Mouse (Mus musculus) left cerebral cortex, adult 18-20 months (tissue): ENCODE measurements around the gene Fam160a1. TPM values are rescaled to one million over a fixed set of nuclear protein-coding genes. Genes with fewer than 3 reads are reported as not detected.
A peak's percentile ranks its signal among the peaks of the same experiment; 100 is the strongest.

Experiments used
- DNase-seq, 2 experiments: peaks; one replicate each; pipeline ENCODE4 v3.0.0; 2021 to 2022; ENCODE audit warnings: low spot score in 2 of 2, mixed read lengths in 1 of 2
- total RNA-seq, 2 experiments: library from RNA; stranded (reverse); gene quantifications; 2 replicates each; pipeline ENCODE4 v1.2.3; 2021

Fam160a1 gene
- total RNA-seq, 2 experiments from 2014 or later = 3.4 to 3.7 TPM

GRCm38 (mm10) chr3:85749348-85749747, 67.7 kb downstream of the Fam160a1 start:
- DNase-seq = no peak

GRCm38 (mm10) chr3:85748863-85749262, 68.2 kb downstream of the Fam160a1 start:
- no peak for DNase-seq

DNA sequence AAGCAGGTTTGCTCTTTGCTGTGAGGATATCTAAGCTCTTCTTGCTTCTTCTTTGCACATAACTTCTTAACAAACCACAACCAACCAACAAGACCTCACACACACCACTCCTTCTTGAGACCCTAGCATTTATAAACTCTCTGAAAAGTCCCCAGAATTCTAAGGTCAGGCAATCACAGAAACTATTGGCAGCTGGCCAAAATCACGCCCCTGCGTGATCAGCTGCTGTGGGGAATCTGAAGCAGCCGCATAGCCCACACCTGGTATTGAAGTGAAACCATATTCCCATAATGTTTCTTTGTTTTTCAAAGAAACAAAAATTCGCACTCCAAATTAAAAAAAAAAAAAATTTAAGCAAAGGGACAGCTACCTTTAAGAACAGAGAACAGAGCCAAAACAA, 71.0 kb downstream of the Fam160a1 start:
- no peak for DNase-seq

DNA sequence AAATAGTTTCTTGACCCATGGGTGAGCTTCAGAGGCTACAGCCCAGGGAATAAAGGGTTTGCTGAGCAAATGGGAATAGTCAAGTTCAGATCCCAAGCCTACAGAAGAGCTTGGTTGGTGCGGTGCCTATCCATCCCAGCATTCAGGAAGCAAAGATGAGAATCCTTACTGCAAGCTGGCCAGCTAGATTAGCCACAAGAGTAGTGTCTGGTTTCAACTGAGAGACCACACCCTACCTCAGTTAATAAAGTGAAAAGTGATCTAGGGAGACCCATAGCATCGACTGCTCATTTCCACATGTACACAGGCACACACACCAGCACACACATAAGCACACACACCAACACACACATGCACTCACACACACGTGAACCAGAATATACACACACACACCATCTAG, 75.3 kb downstream of the Fam160a1 start:
- DNase-seq = no peak

DNA sequence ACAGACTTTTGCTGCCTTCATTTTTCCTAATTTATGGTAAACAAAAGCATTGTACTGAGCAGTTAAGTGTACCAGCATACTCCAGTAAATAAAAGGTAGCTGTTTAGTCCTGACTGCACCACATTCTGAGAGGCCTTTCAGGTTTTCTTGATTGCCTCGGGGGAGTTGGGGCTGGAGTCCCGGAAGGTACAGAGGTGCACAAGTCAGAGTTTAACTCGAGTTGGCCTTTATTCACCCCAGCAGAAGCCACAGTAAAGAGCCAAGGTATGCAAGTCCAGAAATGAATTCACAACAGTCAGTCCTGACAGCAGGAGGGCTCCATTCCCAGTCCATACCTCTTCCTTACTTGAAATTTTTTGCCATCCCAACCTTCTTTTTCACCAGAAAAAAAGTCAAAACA, 78.5 kb downstream of the Fam160a1 start:
- DNase-seq = no peak

DNA sequence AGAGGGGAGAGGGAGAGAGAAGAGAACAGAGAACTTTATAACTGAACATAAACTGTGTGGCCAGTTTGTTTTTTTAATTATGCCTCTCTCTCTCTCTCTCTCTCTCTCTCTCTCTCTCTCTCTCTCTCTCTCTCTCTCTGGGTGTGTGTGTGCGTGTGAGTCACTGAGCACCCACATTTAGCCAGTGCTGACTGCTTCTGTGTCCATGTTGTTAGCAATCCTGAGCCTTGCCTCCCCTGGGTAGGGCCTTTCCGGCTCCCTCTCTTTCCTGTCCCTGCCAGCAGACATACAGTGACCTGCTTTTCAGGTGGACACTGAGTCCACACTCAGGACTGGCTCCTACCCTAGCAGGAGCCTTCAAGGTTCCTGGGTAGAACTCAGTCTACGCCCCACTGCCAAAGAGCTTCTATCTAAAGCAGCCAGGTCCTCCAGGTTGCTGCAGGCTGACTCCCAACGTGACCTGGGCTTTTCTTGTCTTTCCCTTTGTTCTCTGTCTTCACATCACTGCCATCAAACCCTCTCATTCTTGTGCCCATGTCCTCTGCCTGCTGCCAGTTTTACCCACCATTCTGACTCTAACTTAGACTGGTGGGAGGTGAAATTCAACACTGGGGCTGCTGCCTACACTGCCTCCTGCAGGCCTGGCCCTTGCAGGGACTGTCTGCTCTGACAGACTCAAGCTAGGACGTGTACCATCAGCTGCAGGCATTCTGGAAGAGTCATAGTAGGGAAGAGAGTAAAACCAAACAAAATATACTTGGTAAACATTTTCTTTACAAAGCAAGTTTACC, 83.0 kb downstream of the Fam160a1 start:
- peak in 1 of 2 experiments; percentile 12 for DNase-seq

- no peak for DNase-seq
Measured at GRCm38 (mm10) chr3:85727171-85727570, 89.9 kb downstream of the Fam160a1 start.

- no peak for DNase-seq
Measured at GRCm38 (mm10) chr3:85725971-85726370, 91.1 kb downstream of the Fam160a1 start.

GRCm38 (mm10) chr3:85725110-85725509, 92.0 kb downstream of the Fam160a1 start:
- DNase-seq = no peak

DNA sequence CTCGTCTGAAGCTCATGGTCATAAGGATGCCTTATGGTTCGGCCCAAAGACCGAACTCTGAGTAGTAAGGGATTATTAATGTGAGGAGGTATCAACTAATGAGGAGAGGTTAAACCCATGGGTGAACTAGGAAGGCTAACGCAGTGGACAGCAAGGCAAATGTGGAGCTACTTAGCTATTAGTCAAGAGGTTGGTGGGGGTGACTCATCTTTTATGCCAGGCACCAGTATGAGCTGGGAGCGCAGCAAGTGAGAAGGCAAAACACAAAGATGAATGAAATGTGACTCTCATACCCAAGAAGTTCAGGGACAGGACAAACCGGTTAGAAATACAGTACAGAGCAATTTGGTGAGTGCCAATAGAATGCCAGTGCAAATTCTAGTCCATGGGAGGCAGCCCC, 94.5 kb downstream of the Fam160a1 start:
- DNase-seq = no peak

- no peak for DNase-seq
Measured at GRCm38 (mm10) chr3:85715764-85716297, 101.3 kb downstream of the Fam160a1 start.

DNA sequence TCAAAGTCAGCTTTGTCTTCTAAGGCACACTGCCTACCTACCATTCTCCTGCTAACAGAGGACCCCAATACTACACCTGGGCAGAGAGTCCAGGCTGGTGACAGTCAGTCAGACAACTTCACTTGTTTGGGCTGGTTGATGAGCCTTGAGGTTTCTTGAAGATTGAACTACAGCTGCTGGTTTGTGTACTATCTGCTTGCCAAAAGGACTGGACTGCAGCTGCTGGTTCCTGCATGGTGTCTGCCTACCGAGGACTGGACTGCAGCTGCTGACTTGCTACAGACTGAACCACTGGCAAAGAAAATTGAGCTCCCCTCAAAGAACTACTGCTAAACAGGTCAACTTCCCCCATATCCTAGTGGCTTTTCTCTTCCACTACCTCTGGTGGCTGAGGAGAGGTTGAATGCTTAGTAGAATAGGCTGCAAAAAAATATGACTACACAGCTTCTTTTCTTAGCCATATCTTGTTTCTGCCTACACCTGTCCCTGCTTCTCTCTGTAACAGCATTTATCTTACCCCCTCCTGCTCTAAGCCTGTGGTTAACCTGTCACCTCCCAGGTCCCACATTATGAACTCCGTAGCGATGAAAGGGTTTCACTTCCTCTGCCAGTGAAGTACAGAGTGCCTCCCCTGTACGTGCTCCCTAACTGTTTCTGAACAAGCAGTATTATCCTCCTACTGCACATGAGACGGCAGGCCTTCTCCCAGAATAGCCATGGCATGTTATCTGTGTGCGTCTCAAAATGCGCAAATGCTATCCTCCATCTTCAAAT, 103.0 kb downstream of the Fam160a1 start:
- no peak for DNase-seq

DNA sequence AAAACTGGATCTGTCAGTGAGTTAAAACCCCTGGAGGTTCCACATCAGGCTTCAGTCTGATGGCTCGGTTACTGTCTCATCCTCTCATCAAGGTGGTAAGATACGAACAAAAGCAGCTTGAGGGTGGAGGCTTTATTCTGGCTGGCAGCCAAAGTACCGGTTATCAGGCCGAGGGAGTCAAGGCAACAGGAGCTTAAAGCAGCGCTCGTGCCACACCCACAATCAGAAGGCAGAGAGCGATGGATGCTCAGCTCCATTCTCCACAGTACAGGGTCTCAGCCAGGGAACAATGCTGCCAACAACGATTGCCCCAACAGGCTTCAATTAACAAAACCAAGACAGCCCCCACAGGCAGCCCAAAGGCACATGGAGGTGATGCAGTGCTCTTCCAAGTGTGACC, 106.4 kb downstream of the Fam160a1 start:
- no peak for DNase-seq

- DNase-seq = peak; percentile 32 to 38
Measured at GRCm38 (mm10) chr3:85707421-85707820, 109.7 kb downstream of the Fam160a1 start.

GRCm38 (mm10) chr3:85703141-85703882, 113.8 kb downstream of the Fam160a1 start:
- DNase-seq = no peak

- no peak for DNase-seq
Measured at GRCm38 (mm10) chr3:85698496-85698895, 118.6 kb downstream of the Fam160a1 start.

DNA sequence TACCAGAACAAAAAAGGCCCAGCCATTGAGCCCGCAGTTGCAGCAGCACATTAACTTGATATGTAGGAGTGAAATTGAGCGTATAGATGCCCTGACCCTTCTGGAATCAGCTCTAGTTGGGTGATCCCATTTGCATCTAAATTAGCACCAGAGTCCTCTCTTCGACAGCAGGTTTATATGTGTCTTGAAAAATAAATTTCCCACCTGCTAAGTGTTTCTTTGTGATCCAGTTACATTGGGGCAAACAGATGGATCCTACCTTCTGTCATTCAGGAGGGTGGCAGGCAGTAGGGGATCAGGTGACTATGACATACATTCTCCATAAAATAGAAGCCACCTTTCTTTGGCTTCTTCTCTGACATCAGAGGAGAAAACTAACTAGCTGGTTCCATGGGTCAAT, 122.0 kb downstream of the Fam160a1 start:
- DNase-seq = no peak

GRCm38 (mm10) chr3:85693013-85693412, 124.1 kb downstream of the Fam160a1 start:
- no peak for DNase-seq

DNA sequence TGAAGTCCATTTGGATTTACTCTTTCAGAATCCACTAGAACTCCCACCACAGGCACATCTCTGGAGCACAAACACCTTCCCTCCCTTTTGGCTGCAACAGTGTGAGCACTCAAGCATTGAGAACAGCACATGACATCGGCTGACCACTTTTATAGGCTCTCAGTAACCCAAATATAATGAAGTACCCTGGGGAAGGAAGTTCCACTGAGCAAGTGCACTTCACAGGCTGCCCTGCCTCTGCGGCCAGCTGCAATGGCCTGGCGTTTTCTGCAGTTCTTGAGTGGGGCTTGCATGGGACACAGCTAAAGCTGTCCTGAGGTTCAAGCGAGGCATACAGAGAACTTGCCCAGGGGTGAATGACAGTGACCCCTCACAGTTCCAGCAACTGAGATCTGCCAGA, 126.0 kb downstream of the Fam160a1 start:
- no peak for DNase-seq

DNA sequence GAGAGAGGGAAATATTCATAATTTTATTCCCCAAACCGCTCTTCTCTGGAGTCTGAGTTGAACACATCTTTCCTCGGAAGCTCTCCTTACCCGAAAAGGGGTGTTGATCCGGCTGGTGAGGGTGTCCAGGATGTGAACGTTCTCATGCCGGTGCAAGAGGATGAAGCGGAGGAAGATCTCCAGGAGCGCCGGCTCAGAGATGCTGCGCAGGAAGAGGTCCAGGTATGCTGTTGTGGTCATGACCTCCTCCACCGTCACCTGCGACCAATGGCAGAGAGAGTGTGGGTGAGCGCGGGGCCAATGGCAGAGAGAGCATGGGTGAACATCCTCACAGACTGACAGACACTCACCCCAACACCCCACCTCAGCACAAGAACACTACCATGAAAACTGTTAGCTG, 128.8 kb downstream of the Fam160a1 start:
- no peak for DNase-seq

DNA sequence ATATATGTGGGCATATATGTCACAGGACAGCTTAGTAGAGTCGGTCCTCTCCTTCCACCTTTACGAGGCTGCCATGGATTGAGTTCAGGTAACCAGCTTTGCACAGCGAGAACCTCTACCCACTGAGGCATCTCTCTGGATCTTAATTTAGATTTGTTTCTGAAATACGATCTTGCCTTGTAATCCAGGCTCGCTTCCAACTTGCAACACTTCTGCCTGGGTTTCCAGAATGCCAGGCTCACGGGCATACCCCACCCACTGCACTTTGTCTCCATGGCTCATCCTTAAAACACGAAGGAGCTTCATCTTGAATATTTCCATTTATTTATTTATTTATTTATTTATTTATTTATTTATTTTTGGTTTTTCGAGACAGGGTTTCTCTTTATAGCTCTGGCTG, 131.8 kb downstream of the Fam160a1 start:
- no peak for DNase-seq

DNA sequence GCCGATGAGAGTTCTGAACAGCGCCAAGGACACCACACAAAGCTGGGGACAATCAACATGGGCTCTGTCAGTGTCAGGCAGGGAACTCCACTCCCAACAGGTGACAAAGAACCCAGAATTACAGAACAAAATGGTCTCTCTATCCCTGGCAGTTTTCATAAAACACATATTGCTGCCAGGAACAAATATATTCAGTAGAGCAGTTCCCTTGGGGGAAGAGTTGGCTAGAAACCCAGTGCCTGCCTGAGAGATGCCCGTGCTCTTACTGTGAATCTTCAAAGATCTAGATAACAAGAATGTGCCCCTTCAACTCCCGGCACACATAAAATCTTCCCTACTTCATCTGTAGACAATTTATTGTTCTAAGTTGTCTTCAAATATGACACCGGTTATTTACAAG, 133.5 kb downstream of the Fam160a1 start:
- peak in 1 of 2 experiments; percentile 17 for DNase-seq
